Mouse (Mus musculus) embryo, embryonic 11 days (tissue): Measurements from ENCODE around the gene Cic.

ENCODE experiments used
- DNase-seq: peaks from one replicate; pipeline ENCODE4 v3.0.0-alpha.2; 2015

Gene Cic

DNA sequence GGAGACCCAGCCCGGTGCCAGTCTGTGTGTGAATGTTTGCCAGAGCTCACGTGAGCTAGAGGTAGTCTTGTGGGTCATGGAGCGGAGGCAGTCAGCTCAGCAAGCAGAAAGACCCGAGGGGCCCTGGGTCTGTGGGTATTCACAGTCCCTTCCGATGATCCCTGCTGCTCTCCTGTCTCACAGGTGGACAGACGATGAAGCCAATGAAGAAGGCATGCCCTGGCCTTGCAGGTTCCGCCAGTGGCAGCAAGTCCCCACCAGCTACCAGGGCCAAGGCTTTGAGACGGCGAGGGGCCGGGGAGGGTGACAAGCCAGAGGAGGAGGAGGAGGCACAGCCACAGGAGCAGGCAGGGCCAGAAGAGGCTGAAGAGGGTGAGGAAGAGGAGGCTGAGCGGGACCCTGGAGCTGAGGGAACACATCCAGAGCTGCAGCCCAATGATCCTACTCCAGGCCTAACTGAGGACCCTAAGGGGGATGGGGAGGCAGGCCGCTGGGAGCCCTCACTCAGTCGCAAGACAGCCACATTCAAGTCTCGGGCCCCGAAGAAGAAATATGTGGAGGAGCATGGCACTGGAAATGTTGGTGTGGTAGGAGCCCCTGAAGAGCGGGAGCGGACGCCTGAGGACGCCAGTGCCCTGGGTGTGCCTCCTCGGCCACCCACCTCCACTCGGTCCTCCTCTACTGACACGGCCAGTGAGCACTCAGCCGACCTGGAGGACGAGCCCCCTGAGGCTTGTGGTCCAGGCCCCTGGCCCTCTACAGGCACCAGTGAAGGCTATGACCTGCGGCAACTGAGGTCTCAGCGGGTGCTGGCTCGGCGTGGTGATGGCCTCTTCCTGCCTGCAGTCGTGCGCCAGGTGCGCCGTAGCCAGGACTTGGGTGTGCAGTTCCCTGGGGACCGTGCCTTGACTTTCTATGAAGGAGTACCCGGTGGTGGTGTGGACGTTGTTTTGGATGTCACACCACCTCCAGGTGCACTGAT, 3.4 kb downstream of the Cic start:
- no peak for DNase-seq

DNA sequence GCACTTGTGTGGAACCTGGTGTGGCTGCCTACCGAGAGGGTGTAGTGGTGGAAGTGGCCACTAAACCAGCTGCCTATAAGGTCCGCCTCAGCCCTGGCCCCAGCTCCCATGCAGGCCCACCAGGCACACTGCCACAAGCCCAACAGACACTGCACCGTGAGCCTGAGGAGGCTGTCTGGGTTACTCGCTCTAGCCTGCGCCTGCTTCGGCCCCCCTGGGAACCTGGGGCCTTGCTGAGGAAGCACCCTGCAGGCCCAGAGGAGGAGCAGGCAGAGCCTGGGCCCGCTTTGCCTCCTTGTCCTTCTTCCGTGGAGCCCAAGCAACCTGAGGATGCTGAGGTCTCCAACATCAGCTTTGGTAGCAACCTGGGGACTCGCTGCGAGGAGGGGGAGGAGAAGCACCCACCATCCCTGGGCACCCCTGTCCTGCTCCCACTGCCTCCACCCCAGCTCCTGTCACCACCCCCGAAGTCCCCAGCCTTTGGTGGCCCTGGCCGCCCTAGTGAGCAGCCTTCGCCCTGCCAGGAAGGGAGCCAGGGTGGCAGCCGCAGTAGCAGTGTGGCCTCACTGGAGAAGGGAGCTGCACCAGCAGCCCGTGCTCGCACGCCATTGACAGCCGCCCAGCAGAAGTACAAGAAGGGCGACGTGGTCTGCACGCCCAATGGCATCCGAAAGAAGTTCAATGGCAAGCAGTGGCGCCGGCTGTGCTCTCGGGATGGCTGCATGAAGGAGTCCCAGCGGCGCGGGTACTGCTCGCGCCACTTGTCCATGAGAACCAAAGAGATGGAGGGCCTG, 4.3 kb downstream of the Cic start:
- no peak for DNase-seq

DNA sequence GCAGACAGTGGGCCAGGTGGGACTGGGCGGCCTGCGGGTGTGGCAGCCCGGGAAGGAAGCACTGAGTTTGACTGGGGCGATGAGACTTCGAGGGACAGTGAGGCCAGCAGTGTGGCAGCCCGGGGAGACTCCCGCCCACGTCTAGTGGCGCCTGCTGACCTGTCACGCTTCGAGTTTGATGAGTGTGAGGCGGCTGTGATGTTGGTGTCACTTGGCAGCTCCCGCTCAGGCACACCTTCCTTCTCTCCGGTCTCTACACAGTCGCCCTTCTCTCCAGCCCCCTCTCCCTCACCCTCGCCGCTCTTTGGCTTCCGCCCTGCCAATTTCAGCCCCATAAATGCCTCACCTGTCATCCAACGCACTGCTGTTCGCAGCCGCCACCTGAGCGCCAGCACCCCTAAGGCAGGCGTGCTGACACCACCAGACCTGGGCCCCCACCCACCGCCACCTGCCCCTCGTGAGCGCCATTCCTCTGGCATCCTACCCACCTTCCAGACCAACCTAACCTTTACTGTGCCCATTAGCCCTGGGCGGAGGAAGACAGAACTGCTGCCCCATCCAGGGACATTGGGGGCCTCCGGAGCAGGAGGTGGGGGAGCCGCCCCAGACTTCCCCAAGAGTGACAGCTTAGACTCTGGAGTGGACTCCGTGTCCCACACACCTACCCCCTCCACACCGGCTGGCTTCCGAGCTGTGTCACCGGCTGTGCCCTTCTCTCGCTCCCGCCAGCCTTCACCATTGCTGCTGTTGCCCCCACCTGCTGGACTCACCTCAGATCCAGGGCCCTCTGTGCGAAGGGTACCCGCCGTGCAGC, 5.1 kb downstream of the Cic start:
- DNase-seq, result no peak

DNA sequence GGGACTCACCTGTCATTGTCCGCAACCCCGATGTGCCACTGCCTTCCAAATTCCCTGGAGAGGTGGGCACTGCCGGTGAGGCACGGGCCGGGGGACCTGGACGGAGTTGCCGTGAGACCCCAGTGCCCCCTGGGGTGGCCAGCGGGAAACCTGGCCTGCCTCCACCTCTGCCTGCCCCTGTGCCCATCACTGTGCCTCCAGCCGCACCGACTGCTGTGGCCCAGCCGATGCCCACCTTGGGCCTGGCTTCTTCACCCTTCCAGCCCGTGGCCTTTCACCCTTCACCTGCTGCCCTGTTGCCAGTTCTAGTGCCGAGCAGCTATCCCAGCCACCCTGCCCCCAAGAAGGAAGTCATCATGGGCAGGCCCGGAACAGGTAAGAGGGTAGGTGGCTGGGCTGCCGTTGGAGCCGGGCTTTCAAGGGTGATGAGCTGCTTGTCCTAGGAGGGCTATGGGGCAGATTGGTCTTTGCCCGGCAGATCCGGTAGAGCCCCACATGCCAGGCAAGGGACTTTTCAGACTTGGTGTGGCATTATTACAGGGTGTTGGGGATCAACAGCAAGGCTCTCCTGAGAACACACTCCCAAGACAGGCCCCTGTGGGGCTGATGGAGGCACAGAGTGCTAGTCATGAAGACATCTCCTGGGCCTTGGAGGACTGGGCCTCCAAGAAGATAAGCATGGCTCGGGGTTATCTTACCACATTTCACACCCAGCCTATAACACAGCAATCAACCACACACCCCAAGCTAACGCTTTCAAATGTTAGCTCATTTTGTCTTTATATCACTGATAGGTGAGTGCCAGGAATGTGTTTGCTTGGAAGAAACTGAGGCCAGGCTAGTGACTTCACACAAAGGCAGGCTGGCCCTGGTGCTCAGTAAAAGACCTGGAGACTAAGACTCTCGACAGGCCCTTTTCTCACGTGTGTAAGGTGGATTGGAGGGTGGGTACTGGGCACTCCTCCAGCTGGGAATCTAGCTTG, 6.0 kb downstream of the Cic start:
- DNase-seq, result no peak

DNA sequence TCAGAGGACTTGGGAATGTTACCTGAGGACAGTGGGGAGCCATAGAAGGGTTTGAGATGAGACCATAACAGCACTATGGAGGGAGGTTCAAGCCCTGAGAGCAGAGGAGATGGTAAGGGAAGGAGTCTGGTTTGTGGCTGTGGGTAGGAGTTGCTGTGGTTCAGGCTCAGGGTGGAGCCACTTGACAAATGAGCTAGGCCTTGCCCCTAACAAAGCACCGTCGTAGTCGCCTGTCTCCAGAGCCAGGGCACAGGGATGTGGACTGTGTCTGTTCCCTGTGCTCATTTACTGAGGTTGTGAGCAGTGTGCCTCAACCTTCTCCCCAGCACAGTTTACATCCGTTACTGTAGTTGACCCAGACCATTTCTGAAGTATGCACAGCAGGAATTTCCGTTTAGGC, 7.1 kb downstream of the Cic start:
- no peak for DNase-seq

DNA sequence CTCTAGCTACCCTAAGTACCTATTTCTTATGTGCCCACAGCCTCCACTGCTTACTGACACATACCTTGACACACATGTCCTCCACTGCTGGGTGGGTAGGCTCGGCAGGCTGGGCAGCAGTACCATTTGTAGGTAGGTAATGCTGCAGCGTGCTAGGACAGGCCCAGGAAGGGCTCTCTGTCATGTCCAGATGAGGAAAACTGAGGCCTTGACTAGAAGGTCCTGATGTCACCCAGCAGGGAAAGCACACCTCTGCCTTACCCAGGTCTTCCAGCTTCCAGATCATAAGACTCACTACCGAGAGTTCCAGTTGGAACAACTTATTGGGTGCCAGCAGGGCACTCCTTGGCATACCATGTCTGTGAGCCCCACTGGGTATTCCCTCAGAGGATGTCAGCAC, 7.5 kb downstream of the Cic start:
- DNase-seq, result no peak

DNA sequence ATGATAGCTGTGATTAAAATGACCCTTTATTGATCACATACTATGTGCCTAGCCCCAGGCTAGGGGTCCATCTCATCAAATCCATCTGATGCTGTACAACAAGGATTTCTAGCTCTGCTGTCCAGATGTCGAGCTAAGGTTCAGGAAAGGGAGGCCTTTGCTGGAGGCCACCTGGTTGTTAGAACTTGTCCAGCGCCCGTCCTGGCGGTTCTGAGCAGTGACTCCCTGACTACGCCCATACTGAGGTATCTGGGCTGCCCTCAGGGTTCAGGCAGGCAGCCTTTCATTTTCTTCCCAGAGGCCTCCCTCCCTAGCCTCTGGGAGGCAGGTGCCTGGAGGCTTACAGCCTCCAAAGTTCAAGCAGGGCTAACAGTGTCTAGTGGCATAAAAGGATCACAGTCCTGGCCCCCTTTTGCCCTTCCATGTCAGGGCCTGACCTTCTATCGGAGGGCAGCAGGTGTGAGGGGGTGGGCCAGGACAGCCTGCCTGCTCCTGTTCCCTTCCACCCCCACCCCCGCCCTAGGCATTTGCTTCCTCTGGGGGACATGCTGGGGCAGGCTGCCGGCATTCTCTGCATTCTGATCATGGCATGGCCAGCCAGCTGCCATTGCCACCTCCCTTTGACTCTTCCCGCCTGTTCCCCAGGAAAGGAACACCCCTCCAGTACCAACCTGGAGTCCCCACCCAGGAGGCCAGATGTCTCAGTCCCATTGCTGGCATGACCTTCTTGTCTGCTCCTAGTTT, 8.2 kb downstream of the Cic start:
- DNase-seq, result no peak

DNA sequence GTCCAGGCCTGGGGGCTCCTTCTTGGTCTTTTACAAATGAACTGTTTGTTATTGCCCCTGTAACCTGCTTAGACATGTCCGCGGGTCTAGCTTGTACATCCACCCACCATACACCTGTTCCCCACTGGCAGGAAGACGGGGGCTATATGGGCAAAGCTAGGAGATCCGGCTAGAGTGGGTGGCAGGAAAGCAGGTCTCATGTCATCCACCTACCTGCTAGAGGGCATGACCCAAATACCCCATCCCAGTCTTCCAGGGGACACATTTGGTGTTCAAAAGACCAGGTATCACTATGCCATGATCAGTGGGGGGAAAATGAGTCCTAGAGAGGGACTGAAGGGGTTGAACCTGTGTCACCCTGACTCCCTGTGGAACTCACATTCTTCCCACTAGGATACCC, 9.9 kb downstream of the Cic start:
- no peak for DNase-seq

DNA sequence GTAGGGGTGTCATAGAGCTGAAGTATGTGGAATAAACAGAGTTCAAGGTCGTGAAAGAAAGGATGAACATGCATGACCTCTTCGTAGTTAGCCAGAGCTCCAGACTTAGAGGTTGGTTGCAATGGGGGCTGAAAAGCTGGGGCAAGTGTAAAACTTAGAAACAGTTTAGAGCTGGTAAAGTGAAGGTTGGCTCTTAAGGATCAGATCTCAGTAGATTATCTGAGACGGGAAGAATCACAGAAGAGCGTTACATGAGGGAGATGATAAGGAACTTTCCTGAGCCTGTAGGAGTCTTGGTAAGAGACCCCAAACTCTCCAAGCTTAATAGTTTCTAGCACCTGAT, 10.5 kb downstream of the Cic start:
- no peak for DNase-seq

DNA sequence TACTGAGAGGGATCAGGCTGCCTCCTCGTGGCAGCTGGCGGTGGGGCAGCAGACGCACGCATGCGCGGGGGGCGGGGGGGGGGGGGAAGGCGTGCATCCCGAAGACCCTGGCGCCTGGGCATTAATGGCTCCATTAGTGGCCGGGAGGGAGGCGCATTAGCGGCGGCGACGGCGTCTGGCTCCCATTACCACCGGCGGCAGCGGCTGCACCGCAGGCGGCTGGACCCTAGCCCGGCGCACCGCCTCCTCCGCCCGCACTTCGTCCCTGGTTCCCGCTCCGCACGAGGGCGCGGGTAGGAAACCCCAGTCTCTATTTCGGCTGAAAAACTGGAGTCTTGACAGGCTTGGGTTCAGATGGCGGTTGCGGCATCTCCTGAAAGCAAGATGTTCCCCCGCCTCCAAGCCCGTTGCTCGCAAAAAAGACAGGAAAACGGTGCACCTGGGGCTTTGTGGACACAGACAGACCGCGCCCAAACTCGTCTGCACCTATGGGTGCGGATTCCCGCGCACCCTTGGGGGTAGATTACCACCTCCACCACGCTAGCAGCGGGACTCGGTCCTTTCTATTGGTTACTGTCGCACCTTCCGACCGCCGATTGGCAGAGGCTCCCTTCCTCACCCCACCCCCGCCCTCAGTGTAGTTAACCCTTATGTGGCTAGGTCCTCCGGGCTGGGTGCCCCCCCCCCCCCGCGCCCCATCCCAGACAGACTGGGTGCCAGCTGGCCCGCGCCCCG, 11.0 kb downstream of the Cic start:
- peak; percentile 90 for DNase-seq

DNA sequence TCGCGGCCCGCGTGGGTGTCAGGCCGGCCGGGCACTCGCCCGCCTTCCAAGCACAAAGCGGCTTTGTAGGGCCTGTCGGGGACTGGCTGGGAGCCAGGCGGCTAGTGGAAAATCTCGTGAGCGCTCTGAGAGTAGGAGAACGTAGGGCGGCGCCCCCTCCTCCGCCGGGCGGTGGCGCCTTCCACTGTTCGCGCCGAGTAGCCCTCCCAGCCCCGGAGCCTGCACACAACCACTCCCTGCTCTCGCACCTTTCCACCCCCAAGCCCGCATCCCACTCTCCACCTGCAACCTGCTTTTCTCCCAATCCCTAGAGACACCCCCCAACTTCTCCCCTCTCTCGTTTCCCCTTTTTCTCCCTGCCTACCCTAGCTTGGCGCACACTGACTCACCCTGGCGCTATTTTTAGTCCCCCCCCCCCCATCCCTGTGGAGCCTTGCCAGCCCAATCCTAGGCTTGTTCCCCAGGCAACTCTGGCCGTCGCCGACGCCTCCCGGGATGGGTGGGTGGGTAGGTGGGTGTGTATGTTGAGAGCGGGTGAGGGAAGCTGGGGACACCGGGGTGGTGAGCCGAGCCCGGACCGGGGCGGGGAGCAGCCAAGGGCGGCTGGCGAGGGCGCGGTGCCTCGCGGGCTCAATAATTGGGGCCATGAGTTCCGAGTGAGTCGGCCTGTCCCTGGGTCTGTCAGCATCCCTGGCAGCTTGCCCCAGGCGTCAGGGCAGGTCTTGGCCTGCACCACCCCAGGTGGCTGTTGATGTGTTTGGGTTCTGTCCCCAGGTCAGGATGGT, 11.8 kb downstream of the Cic start:
- DNase-seq, result peak; percentile 92

DNA sequence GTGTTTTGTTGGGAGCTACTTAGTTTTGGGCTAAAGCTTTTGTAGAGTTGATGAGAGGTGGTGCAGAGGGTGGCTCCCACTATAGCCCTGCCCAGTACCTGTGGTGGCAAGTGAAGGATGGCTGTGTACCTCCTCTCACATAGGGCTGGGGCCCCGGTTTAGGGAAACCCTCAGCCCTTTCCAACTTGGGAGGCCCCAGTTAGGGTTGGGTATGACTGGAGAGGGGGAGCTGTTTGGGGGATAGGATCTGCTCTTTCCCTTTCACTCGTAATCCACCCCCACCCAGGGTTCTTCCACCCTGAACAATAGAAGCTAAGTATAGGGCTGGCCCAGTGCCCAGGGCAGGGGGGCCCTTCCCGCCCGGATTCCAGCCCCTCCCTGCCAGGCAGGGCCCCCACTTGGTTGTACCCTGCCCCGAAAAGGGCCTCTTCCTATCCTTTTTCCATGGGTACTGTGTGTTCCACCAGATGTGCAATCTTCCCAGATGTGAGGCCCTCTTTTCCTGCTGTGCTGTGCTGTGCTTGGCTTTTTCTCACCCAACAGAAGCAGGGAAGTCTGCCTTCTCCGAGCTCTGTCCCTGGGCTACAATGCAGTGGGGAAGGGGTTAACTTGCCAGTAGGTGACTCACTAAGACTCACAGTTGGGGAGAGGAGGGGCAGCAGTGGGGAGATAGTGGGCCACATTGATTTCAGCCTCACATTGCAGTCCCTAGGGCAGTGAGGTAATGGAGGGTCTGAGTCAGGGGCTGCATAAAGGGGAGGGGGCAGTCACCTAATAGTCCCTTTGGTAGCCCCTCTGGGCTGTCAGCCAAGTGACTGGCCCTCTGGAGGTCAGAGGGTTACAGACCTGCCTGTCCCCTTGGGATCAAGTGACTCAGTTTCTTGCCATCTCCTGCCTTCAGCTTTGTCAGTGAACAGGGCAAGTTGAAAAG, 12.6 kb downstream of the Cic start:
- DNase-seq, result peak; percentile 63

DNA sequence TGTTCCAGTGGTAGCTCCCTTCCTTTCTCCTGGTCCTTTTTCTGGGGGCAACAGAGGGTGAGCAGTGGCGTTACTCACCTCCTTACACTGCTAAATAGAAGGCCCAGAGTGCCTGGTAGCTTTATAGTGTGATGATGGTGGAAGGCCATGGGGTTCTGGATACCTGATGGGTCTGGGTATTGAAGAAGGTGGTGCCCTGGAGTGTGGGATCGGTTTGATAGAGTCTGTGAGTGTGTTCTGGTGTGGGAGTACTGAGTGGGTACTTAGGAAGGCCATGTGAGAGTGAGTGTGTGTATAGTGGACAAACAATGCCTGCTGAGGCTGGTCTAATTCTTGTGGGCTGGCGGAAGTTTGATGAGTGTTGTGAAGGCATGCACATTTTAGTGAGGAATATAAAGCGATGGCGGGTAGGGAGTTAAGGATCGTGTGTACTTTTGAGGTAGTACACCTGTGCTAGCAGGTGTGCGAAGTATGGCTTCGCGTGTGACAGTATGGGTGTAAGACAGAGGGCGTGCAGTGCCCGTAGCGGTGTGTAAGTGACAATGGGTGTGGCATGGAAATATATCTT, 13.7 kb downstream of the Cic start:
- DNase-seq, result no peak

DNA sequence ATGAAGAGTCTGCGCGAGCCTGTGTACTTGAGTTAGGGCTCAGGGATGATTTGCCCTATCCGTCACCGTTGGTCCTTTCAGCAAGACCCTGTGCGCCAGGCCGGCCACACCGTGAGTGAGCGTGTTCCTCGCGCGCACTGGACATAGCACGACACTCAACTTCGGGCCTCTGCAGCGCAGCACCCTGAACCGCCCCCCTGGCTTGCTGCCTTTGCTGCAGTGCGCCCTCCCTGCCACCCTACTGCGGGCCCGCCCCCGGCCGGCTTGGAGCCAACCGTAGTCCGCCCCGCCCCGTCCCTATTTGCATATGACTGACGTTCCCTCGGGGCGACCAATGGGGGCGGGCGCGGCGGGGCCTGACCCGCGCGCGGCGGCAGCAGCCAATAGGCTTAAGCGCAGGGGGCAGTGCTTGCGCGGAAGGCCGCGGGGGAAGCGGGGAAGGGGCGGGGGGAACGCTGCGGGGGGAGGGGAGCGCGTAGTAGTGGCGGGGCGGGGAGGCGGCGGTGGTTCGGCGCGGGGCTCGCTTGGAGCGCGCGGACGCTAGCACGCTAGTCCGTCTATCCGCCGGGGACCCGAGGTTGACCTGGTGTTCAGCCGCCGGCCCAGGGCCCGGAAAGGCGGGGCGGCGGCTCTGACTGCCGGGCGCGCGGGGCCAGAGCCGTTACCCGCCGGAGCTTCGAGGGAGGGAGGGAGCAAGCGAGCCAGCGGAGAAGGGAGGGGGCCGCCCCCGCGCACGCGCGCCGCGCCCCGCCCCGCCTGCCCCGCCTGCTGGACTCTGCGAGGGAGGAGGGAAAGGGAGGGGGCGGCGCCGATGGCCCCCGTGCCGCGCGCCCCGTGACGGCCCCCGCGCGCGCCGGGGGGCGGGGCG, 14.5 kb downstream of the Cic start:
- DNase-seq, result peak; percentile 99

DNA sequence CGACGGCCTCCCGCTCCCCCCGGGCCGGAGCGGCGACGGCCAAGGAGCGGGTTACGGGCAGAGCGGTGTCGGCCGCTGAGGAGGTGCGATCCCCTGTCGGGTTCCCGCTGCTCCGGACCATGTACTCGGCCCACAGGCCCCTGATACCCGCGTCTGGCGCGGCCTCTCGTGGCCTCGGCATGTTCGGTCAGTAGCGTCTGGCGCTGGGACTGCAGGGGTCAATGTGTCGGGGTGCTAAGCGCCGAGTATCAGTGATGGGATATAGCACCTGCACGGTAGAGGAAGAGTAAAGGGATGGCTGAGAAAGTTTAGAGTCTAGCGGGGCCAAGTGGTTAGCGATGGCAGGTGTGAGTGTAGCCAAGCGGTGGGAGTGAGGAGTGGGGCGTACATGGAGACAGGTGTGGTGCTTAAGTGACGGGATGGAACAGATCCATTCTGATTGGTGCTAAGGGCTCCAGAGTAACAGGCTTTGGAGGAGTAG, 15.3 kb downstream of the Cic start:
- DNase-seq, result no peak

DNA sequence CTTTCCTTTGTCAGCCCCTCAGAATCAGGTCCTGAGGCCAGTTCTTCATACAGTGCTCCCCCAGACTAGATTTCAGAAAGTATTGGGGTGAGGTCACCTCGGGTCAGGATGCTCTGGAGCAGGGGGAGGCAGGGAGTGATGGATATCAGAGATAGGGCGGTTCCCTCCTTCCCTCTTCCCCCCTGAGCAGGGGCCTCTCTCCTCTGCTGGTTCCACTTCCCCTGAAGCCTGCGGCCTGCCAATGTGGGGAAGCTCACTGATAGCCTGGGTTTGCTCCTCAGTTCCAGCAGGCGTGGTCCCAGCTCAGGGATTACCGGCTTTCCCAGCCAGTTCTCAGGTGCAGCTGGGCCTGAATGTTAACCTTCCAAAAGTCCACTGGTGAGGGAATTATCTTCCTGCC, 16.1 kb downstream of the Cic start:
- peak; percentile 26 for DNase-seq

DNA sequence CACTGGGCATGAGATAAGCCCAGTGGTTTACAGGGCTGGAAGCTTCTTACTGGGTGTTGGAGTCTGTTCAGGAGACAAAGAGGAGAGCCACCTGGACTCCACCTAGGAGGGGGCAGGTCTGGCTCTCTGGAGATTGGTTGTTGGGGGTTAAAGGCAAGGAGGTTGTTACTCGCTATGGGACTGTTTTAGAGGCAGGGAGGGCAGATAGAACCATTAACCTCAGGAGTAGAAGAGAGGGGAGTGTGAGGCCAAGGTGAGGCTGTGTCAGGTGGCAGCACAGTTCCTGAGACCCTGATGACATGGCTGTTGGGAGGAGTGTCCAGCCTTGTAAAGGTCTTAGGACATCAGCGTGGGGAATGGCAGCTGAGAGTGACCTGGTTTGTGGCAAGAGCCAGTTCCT, 16.7 kb downstream of the Cic start:
- DNase-seq, result no peak
